Mouse (Mus musculus) intestine, embryonic 14.5 days (tissue): ENCODE measurements at regions not wholly inside any gene's neighbourhood (a gene's known extent, or its start where the extent isn't known, plus 50 kb on each side); places are given as distances from the start of the nearest gene placed in this dataset.

Source experiments
- ATAC-seq: fragments of 200-750 bp; cut with Nextera tagmentation; replicated peaks from 2 replicates; pipeline ENCODE4 v1.8.0; 2017; ENCODE audit warnings: low read depth, moderate number of reproducible peaks, moderate TSS enrichment, moderate library complexity; ENCODE audit not compliant: low FRiP score, low TSS enrichment
- DNase-seq: peaks from one replicate; pipeline ENCODE4 v3.0.0-alpha.2; 2018; ENCODE audit warnings: low spot score
- H3K27ac ChIP-seq: fragments of 300-500 bp; sonication (generic); 2 replicates; pipeline ENCODE4 v1.5.1; 2014; ENCODE audit warnings: low read depth, mild to moderate bottlenecking, control low read depth
- H3K27me3 ChIP-seq: fragments of 300-500 bp; sonication (generic); replicated peaks from 2 replicates; pipeline ENCODE4 v1.6.1; 2014; ENCODE audit warnings: low read length, control low read depth; ENCODE audit not compliant: control insufficient read depth, insufficient read depth
- H3K36me3 ChIP-seq: fragments of 300-500 bp; sonication (generic); 2 replicates; pipeline ENCODE4 v1.6.1; 2014; ENCODE audit warnings: low read length, control low read depth; ENCODE audit not compliant: control insufficient read depth, insufficient read depth
- H3K4me1 ChIP-seq: fragments of 300-500 bp; sonication (generic); replicated peaks from 2 replicates; pipeline ENCODE4 v1.6.1; 2014; ENCODE audit warnings: low read length, control low read depth, mixed read lengths; ENCODE audit not compliant: control insufficient read depth, insufficient read depth
- H3K4me2 ChIP-seq: fragments of 300-500 bp; sonication (generic); 2 replicates; pipeline ENCODE4 v1.6.1; 2014; ENCODE audit warnings: low read length
- H3K4me3 ChIP-seq: fragments of 300-500 bp; sonication (generic); 2 replicates; pipeline ENCODE4 v1.5.1; 2014; ENCODE audit warnings: low read depth, low read length, control low read depth, mixed read lengths
- H3K9ac ChIP-seq: fragments of 300-500 bp; sonication (generic); 2 replicates; pipeline ENCODE4 v1.6.1; 2014; ENCODE audit warnings: mild to moderate bottlenecking, low read length
- H3K9me3 ChIP-seq: fragments of 300-500 bp; sonication (generic); 2 replicates; pipeline ENCODE4 v1.6.1; 2016; ENCODE audit warnings: low read length, control low read depth; ENCODE audit not compliant: control insufficient read depth
- WGBS: fragments of 180-500 bp; shearing (Covaris S2); extraction: QIAGEN DNeasy Blood & Tissue Kit; methylation state at CpG from one replicate; pipeline ENCODE4 v1.1.7; 2014; 5-methylcytosine and 5-hydroxymethylcytosine counted together

- ATAC-seq (no peak), DNase-seq (no peak)
- Histone ChIP-seq H3K36me3 (no peaks in the 10 kb centered on the region), H3K27me3 (no peaks in the 10 kb centered on the region), H3K4me3 (no peak overlapping the region), H3K27ac (no peak overlapping the region), H3K9me3 (no peaks in the 10 kb centered on the region), H3K9ac (no peak overlapping the region), H3K4me2 (no peak overlapping the region), H3K4me1 (no peaks in the 10 kb centered on the region)
- WGBS, result 61% methylated on average over 3 of the region's 3 CpGs
These were observed 274.7 kb upstream of the Ddx18 start for GRCm38 (mm10) chr1:121842381-121843075.

DNA sequence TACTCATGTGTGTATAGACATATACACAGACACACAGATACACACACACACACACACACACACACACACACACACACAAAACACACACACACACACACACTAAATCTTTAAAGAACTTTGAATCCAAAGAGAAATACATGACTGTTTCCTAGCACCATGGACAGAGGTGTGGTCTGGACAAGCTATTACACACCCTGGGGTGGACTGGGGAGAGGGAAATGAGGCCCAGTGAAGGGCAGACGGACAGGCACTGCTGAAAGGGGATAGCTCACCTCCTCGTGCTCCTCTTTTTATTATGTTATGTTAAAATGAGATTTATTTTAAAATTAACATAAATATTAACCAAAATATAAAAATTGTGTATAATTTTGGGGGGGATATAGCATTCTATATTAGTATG, 265.8 kb upstream of the Ddx18 start:
- Histone ChIP-seq H3K27me3 (no peaks in the 10 kb centered on the region), H3K36me3 (no peaks in the 10 kb centered on the region), H3K9me3 (no peaks in the 10 kb centered on the region), H3K4me1 (no peaks in the 10 kb centered on the region), H3K9ac (no peak overlapping the region), H3K4me2 (no peak overlapping the region), H3K27ac (no peak overlapping the region), H3K4me3 (no peak overlapping the region)
- 29% methylated on average over 2 of the region's 2 CpGs for WGBS
- ATAC-seq (no peak), DNase-seq (no peak)

- Histone ChIP-seq H3K9me3 (no peaks in the 10 kb centered on the region), H3K4me3 (no peak overlapping the region), H3K36me3 (no peaks in the 10 kb centered on the region), H3K27ac (no peak overlapping the region), H3K4me2 (no peak overlapping the region), H3K9ac (no peak overlapping the region), H3K27me3 (no peaks in the 10 kb centered on the region), H3K4me1 (no peaks in the 10 kb centered on the region)
- DNase-seq, result no peak
- ATAC-seq, result no peak
- WGBS, result 64% methylated on average over 2 of the region's 2 CpGs
These were observed 262.5 kb upstream of the Ddx18 start for GRCm38 (mm10) chr1:121830242-121830641.

- ATAC-seq, result no peak
- no peak for DNase-seq
- 83% methylated on average over 4 of the region's 4 CpGs for WGBS
- Histone ChIP-seq H3K27me3 (no peaks in the 10 kb centered on the region), H3K36me3 (no peaks in the 10 kb centered on the region), H3K9me3 (no peaks in the 10 kb centered on the region), H3K4me1 (no peaks in the 10 kb centered on the region), H3K9ac (no peak overlapping the region), H3K4me2 (no peak overlapping the region), H3K27ac (no peak overlapping the region), H3K4me3 (no peak overlapping the region)
These were observed 255.2 kb upstream of the Ddx18 start for GRCm38 (mm10) chr1:121822950-121823349.

DNA sequence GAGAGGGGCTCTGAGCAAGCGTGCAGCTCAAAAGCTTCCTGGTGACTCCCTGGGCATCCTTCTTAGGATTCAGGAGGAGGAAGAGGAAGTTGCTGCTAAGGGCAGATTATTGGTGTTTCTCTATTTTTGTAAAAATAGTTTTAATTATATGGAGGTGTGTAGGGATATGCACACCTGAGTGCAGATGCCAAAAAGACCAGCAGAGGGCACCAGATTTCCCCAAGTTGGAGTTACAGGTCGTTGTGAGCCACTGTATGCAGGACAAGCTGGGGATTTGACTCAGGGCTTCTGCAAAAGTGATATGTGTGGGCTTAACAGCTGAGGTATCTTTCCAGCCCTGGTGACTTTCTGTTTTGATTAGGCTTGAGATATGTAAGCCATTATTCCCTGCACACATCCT, 235.5 kb upstream of the Ddx18 start:
- H3K4me3 ChIP-seq, result no peak overlapping the region
- 56% methylated on average over 2 of the region's 2 CpGs for WGBS
- H3K9me3 ChIP-seq, result no peaks in the 10 kb centered on the region
- no peaks in the 10 kb centered on the region for H3K36me3 ChIP-seq
- no peak overlapping the region for H3K4me2 ChIP-seq
- H3K27me3 ChIP-seq, result no peaks in the 10 kb centered on the region
- no peaks in the 10 kb centered on the region for H3K4me1 ChIP-seq
- ATAC-seq, result no peak
- no peak overlapping the region for H3K27ac ChIP-seq
- H3K9ac ChIP-seq, result no peak overlapping the region
- no peak for DNase-seq

- no peaks in the 10 kb centered on the region for H3K4me1 ChIP-seq
- no peaks in the 10 kb centered on the region for H3K27me3 ChIP-seq
- H3K9ac ChIP-seq, result no peak overlapping the region
- H3K9me3 ChIP-seq, result no peaks in the 10 kb centered on the region
- ATAC-seq, result no peak
- no peak overlapping the region for H3K4me2 ChIP-seq
- 87% methylated on average over 4 of the region's 4 CpGs for WGBS
- H3K27ac ChIP-seq, result no peak overlapping the region
- no peak overlapping the region for H3K4me3 ChIP-seq
- DNase-seq, result no peak
- H3K36me3 ChIP-seq, result no peaks in the 10 kb centered on the region
These were observed 234.7 kb upstream of the Ddx18 start for GRCm38 (mm10) chr1:121802476-121802875.

GRCm38 (mm10) chr1:121798502-121798901, 230.7 kb upstream of the Ddx18 start:
- Histone ChIP-seq H3K4me1 (no peaks in the 10 kb centered on the region), H3K4me3 (no peak overlapping the region), H3K4me2 (no peak overlapping the region), H3K27ac (no peak overlapping the region), H3K9ac (no peak overlapping the region), H3K36me3 (no peaks in the 10 kb centered on the region), H3K9me3 (no peaks in the 10 kb centered on the region), H3K27me3 (no peaks in the 10 kb centered on the region)
- ATAC-seq (no peak), DNase-seq (no peak)
- WGBS, result 83% methylated on average over 12 of the region's 12 CpGs

GRCm38 (mm10) chr1:121795024-121795786, 227.4 kb upstream of the Ddx18 start:
- H3K36me3 ChIP-seq, result no peaks in the 10 kb centered on the region
- no peaks in the 10 kb centered on the region for H3K9me3 ChIP-seq
- 73% methylated on average over 11 of the region's 11 CpGs for WGBS
- H3K27me3 ChIP-seq, result no peaks in the 10 kb centered on the region
- no peak overlapping the region for H3K9ac ChIP-seq
- H3K27ac ChIP-seq, result no peak overlapping the region
- H3K4me1 ChIP-seq, result no peaks in the 10 kb centered on the region
- ATAC-seq, result 0 out of 2 replicates have a peak, but pooled peaks have one; percentile 55
- no peak overlapping the region for H3K4me2 ChIP-seq
- no peak overlapping the region for H3K4me3 ChIP-seq
- no peak for DNase-seq

GRCm38 (mm10) chr1:121785631-121786030, 217.8 kb upstream of the Ddx18 start:
- H3K9me3 ChIP-seq, result no peaks in the 10 kb centered on the region
- no peak overlapping the region for H3K4me2 ChIP-seq
- DNase-seq, result no peak
- WGBS, result 61% methylated on average over 3 of the region's 3 CpGs
- H3K27me3 ChIP-seq, result no peaks in the 10 kb centered on the region
- no peak for ATAC-seq
- H3K9ac ChIP-seq, result no peak overlapping the region
- no peak overlapping the region for H3K27ac ChIP-seq
- H3K4me1 ChIP-seq, result no peaks in the 10 kb centered on the region
- H3K36me3 ChIP-seq, result no peaks in the 10 kb centered on the region
- no peak overlapping the region for H3K4me3 ChIP-seq
